Mouse (Mus musculus) WW6 (cell line): Measurements from ENCODE around the gene Cd38.

ENCODE experiments used
- DNase-seq: peaks from one replicate; pipeline ENCODE4 v3.0.0-alpha.2; 2013; ENCODE audit warnings: low read depth, low spot score

The Cd38 gene

DNA sequence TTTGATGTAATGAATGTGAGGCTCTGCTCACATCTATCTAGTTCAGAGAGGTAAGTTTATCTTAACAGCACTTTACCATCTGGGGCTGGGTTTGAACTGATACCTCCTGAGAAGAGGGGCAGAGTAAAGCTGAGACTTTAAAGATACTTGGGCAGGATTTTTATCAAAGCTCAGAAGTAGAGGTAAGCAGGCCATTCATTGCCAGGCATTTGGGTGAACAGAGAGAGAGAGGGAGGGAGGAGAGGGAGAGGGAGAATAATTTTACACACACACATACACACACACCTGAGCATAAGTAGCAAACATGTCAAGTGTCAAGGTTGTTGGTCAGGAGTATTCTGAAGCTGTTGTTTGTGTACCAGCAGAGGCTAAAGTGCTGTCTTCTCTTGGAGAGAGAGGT is at the start of gene Cd38:
Gene Cd38, plus strand, starts transcription at position 301 of the 400 bp plus-strand sequence.
- no peak for DNase-seq

DNA sequence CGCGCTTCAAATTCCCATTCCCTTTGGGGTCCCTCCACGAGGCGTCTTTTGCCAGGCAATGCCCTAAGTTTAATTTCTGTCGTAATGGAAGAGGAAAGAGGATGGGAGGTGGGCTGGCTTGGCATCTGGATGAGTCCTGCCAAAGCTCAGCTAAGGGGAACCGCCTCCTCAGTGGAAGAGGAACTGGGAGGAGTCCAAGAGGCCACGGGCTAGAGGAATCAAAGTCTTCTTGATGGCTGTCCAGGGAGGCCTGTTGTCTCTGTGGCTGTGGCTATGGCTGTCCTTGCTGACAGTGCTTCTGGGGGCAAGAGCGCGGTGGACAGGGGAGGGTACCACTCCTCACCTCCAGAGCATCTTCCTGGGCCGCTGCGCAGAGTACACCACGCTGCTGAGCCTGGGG is 49.7 kb upstream of the Cd38 start, which contains the start of gene Bst1:
Gene Bst1, plus strand, starts transcription at position 191 of the 400 bp plus-strand sequence.
- no peak for DNase-seq

- DNase-seq, result no peak
Observed at GRCm38 (mm10) chr5:43820785-43821184, 47.6 kb upstream of the Cd38 start.

DNA sequence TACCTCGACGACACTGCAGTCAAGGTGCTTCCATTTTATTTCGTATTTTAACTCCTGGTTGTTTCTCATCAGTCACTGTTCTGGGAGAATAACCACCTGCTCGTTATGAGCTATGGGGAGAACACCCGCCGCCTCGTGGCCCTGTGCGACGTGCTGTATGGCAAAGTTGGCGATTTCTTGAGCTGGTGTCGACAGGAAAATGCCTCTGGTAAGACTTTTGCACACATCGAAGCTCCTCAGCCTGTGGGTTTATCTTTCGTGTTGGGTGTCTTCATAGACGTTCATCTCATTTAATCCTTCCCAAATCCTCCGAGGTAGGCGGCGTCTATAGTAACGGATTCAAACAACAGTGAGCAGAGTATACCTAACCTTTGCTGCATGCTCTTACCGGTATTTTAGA is 46.8 kb upstream of the Cd38 start, which contains the start of gene Fbxl5:
Gene Fbxl5, minus strand, starts transcription at position 101 of the 400 bp plus-strand sequence.
- no peak for DNase-seq

- DNase-seq, result no peak
Observed at GRCm38 (mm10) chr5:43822199-43822598, 46.2 kb upstream of the Cd38 start.

DNA sequence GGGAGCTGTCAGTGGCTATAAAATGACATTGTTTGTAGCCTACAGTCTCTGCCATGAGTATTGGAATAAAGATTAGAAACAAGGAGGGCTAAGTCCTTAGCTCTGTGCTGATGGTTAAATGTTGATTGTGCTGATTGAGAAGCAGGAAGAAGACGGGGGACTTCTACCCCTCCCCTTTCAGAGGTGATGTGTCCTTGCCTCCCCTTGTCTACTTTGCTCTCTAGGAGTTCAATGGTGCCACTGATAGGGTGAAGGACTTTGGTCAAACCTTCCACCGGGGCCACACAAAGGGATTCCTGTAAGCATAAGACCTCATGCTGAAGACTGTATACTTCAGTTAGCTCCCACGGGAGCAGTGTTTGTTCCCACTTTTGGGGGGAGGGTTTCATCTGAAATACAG is 45.5 kb upstream of the Cd38 start:
- no peak for DNase-seq

DNA sequence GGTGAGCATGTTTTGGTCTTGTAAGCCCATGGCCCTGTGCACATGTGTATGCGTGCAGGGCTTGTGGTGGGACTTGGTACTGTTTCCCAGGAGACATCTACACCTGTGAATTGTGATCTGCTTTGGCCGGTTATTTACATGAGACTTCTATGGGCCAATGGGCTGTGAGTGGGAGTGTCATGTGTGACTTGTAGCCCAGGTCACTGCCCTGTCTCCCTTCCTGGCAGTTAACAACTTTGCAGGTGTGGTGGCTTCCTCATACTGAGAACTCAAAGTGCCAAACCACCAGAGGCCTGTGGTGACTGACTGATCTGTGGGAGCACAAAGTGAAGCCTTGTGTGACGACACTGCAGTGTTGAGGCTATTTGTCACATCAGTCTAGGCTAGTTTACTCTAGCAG is 43.8 kb upstream of the Cd38 start:
- no peak for DNase-seq

- DNase-seq, result no peak
Observed at GRCm38 (mm10) chr5:43826883-43827282, 41.5 kb upstream of the Cd38 start.

DNA sequence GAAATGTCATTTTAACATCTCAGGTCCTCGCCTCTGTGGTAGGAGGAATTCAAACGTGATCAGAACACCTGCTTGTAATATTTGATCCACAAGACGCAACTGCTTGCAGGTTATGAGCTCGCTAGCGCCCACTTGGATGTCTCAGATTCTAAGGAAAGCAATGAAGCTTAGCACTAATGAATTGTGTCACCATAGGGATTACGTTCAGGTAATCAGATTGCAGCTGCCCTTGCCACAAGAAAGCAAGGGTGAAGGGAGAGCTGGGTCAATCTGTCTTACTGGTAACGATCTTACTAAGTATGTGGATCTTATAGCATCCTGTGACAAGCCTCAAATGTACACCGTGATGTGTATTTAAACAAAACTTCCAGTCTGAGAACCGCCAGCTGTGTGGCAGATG is 41.0 kb upstream of the Cd38 start:
- no peak for DNase-seq

DNA sequence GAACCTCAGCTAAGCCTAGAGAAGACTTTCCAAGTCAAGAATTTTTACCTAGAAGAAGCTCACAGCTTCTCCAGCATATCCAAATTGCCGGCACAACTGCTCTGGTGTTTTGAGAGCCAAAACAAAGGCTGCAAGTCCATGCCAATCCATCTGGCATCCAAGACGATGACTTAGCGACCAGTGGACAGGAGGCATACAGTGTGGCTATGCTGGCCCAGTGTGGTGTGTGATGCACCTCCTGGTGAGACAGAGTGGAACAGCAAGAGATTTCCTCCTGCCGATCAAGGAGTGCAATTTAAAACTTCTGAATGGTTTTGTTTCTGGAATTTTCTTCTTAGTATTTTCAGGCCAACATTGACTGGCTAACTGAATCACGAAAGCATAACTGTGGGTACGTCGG is 31.8 kb upstream of the Cd38 start:
- no peak for DNase-seq

- DNase-seq, result no peak
Observed at GRCm38 (mm10) chr5:43837372-43837771, 31.0 kb upstream of the Cd38 start.

- no peak for DNase-seq
Observed at GRCm38 (mm10) chr5:43841144-43842010, 27.0 kb upstream of the Cd38 start.

DNA sequence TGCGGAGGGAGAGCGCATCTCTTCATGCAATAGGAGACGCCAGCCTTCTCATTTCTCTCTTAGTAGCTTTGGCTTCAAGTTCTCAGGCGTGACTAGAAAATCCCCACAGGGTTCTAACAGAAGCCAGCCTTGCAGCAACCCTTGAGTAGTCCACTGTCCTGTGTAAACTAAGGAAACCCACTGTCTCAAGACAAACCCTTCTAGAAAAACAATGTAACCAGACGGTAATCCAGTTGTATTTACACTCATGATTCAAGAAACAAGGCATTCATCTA is 26.4 kb upstream of the Cd38 start:
- no peak for DNase-seq

DNA sequence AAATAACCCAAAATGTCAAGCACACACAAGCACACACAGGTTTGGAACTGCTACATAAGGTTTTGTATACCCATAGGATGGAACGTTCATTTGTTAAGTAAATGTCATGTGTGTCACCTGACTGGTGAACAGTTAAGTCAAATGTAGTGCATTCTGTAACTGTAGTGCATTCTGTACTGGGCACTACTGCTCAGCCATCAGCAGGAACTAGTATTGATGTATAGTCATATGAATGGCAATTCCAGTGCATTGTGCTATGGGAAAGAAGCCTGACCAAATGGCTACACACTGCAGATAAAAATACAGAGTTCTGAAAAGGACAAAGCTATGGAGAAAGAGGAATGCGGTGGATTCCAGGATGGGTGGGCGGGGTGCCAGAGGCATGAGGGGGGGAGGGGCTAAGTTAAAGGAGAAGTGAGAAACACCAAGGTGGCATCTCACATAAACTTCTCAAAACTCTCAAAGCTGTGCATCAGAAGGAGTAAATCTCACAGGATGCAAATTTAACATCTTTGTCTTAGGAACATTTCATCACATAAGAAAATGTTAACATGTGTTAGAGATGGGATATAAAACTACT is 25.7 kb upstream of the Cd38 start:
- DNase-seq, result no peak

GRCm38 (mm10) chr5:43845083-43845482 is 23.3 kb upstream of the Cd38 start:
- DNase-seq, result no peak

DNA sequence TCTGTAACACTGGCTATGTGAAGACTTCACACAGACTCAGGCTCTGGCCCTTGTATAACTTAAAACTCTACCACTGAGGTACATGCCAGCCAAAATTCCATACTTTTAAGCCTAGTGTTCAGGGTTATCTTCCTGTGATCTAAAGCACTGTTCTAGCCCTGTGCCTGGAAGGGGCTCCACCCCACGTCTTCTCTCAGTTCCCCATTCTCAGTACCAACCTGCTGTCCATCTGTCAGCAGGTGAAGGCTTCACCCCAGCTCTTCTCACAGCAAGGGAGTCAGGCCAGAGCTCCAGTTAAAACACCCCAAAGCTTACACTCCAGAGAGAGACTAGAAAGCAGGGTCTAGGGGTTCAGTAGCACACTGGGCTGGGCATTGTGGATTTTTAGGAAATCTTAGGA is 22.7 kb upstream of the Cd38 start:
- DNase-seq, result no peak

- no peak for DNase-seq
Observed at GRCm38 (mm10) chr5:43846227-43846626, 22.1 kb upstream of the Cd38 start.

- no peak for DNase-seq
Observed at GRCm38 (mm10) chr5:43847555-43847954, 20.8 kb upstream of the Cd38 start.

DNA sequence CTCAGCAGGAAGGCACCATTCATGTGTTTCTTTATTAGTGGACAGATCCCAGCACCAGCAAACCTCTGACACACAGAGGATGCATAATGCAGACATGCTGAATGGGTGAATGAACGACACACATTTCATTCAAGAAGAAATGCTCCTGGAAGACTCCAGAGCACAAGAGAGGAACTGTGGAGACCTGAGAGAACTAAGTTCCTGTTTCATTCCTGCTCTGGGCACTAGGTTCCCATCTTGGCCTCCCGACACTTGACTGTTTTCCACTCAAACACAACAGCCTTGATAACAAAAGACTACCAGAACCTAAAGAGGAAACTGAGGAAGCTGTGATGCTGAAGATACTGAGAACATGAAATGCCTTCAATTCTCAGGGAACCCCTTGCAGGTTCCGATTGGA is 20.1 kb upstream of the Cd38 start:
- no peak for DNase-seq

DNA sequence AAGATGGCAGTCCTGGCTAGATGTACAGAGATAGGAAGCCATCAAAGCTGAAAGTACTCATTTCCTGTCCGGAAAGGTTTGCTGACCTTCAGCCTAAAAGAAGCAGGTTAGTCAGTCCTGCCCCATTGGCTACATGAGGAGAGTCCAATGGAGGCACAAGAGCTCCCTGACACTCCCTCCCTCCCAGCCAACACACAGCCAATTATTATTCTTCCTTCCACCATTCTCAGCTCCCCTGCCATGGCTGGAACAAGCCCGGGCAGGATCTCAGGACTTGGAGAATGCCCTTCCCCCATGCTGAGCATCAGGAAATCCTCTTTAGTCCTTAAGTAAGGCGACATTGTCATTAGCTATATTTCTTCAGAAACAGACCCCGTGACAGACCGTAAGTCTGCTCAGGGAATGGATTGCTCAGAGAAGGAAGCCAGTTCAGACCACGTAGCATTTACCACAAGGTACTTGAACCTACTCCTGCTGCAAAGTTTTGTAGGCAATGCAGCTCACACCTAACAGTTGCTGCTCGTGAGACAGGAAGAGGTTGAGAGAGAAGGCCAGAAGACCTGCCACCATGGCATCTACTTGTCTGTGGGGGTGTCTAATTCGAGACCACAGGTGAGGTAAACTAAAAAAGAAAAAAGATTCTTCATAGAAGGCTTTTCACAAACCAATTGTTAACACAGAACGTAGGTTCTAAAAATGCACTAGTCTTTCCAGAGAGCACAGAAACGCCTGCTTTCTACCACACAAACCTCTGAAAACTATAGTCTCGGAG is 15.1 kb upstream of the Cd38 start:
- no peak for DNase-seq

- no peak for DNase-seq
Observed at GRCm38 (mm10) chr5:43853868-43854488, 14.4 kb upstream of the Cd38 start.

DNA sequence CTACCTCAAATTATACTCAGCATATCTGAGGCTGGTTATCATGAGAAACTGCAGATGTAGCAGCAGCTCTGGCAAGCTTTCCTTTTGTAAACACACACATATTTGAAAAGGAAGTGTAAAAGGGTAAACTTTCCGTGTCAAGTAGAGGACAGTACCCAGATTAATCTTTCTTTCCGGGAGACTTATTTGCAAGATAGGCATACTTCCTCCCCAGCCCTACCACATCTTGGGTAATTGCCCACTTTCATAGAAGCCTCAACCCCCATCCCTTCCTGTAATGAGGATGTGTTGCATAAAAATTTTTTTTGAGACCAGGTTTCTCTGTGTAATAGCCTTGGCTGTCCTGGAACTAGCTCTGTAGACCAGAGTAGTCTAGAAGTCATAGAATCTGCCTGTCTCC is 12.6 kb upstream of the Cd38 start:
- no peak for DNase-seq
